Mouse (Mus musculus): ENCODE measurements at regions not wholly inside any gene's neighbourhood (a gene's known extent, or its start where the extent isn't known, plus 50 kb on each side); places are given as distances from the start of the nearest gene placed in this dataset.

DNA sequence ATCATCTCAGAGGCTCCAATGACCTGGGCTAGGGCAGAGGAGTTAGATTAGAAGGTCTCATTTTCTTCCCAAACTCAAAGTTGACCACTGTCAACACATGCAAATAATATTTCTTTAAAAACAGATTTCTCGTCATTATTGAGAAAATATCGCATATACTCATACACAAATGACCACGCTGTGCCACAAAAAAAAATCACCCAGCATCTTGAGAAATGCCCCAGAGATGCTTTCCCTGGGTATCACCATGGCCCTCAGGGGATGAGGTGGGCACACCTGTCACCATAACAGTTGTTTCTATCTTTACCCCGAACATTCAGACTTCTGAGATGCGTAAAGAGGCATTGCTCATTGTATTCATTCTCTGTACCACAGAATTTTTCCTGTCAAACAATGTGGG lies 134.4 kb upstream of the Foxq1 start:
- no peak for DNase-seq

- DNase-seq: no peak
Observed at GRCm38 (mm10) chr13:31423599-31423998, 132.3 kb upstream of the Foxq1 start.

DNA sequence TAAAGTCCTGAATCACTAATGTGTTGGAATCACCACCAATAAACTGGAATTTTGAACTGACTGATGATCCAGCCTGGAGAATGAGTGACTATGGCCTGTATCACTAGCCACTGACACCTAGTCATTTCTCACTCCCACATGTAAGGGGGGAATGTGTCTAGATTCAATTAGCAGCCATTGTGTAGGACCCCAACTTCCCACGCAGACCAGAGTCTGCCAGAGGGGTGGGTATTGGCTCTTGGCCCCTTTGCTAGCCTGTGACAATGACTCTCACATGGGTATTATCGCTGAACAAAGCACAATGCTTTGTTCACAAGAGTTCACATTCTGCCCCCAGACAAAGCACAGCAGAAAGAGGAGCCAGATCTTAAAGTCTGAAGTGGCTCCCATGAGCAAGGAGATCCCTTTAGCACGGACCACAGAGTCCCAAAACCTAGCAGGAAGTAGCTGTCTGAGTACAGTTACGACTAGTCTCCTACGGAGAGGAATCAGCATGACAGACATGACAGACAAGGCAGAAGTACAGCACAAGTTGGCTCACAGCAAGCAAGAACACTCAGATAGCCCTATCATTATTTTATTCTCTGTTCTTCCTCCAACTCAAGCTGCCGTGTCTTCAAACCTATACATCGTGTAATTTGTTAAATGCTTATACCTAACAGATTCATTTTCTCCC lies 130.0 kb upstream of the Foxq1 start:
- no peak for DNase-seq

GRCm38 (mm10) chr13:31436434-31436833 lies 119.5 kb upstream of the Foxq1 start:
- DNase-seq: no peak

DNA sequence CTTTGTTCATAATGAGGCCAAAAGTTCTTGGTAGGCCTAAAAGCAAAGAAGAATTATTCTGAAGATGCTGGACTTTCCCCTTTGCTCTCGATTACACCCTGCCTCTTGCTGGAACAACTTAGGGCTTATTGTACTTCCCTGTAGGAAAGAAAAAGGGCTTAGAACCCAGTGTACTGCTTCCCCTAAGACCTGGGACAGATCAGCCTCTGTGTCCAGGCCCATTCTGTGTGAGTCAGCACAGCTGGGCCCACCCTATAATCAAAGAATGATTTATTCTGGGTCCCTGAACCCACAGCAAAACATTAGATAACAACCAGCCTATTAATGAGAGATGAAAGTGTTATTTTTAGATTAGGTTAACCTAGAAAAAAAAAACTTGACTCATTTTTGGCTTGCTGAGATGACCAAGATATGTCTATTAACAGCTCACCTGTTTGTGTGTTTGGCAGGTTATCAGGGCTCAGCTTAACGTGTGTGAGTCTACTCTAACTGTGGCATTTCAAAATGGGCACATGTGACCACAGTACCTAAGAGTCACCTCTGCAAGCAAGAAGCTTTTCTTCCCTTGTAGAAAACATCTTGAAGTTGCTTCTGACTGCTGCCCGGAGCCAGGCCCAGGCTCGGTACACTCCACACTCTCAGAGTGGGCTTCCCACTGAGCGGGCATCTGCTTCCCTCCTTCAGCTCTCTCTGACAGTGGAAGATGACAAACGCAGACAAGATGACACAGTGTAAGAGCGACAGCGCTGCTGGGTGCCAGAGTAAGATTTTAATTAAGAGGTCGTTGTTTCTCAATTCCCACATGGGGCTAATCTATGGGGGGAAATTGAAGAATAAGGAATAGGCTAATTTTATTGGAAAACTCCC lies 115.9 kb upstream of the Foxq1 start:
- DNase-seq: no peak

GRCm38 (mm10) chr13:31458883-31459282 lies 97.1 kb upstream of the Foxq1 start:
- DNase-seq: no peak

GRCm38 (mm10) chr13:31465141-31465540 lies 90.8 kb upstream of the Foxq1 start:
- no peak for DNase-seq

- DNase-seq: no peak
Observed at GRCm38 (mm10) chr13:31465711-31466110, 90.2 kb upstream of the Foxq1 start.

- DNase-seq: no peak
Observed at GRCm38 (mm10) chr13:31468131-31468530, 87.8 kb upstream of the Foxq1 start.

- DNase-seq: no peak
Observed at GRCm38 (mm10) chr13:31468983-31469382, 87.0 kb upstream of the Foxq1 start.

- no peak for DNase-seq
Observed at GRCm38 (mm10) chr13:31472366-31472765, 83.6 kb upstream of the Foxq1 start.

DNA sequence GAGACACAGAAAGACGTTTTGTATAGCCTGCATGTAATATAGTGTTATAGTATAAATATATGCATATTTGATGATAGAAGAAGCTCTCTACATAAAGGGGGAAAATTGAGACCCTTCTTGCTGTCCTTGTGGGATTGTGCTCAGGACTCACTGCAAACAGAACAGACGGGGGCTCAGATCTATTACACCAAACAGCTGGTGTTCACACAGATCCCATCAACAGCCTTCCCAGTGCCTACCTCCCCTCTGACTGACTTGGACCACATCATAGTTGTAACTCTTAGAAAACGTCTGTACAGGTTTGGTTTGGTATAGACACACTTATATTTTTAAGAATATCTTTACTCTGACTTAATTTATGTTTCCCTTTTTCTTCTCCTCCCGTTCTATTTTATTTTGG lies 83.1 kb upstream of the Foxq1 start:
- DNase-seq: no peak

DNA sequence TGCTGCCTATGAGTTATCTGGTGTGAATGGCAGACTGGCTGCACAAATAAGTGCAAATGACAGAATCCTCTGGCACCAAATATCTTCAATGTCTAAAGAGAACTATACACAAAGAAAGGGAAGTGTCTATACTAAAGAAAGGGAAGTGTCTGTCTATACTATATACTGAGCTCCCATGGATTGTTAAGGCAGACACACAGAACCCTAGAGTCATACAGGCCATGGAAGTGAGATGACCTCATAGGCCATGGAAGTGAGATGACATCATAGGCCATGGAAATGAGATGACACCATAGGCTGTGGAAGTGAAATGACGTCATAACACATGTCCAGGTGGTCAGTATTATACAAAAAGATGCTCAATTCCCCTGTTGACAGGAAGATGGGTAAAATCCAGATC lies 82.7 kb upstream of the Foxq1 start:
- no peak for DNase-seq

GRCm38 (mm10) chr13:31475845-31476244 lies 80.1 kb upstream of the Foxq1 start:
- no peak for DNase-seq

DNA sequence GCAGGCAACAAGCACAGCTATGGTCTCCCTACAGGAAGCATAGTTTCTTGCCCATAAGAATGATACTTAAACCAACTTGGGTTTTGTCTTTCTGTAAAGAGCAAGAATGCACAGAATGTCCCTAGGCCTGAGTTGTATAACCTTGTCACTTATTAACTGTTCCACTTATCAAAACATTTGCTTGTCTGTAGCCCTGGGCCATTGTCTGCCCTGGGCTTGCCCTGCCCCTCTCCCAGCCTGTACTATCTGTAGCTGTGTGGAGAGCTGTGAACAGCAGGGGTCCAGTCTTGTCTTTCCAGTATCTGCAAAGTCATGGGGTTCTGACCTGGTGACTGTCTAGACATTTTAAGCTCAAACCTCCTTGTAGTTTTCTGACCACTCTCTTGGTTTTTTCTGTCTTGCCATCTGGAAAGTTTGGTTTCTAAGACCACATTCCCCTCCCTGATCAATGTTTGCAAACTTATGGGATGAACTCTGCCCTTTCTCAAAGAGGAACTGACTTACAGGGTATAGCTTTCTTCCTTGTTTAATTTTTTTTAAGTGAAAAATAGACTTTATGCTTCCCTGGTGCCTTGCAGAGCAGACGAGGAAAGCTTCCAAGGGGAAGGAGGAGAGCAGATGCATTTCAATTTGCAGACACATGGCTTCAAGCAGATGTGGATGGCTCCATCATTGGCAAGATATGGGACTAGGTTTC lies 78.6 kb upstream of the Foxq1 start:
- no peak for DNase-seq

GRCm38 (mm10) chr13:31481105-31481844 lies 74.7 kb upstream of the Foxq1 start:
- no peak for DNase-seq

- no peak for DNase-seq
Observed at GRCm38 (mm10) chr13:31486373-31486772, 69.6 kb upstream of the Foxq1 start.

DNA sequence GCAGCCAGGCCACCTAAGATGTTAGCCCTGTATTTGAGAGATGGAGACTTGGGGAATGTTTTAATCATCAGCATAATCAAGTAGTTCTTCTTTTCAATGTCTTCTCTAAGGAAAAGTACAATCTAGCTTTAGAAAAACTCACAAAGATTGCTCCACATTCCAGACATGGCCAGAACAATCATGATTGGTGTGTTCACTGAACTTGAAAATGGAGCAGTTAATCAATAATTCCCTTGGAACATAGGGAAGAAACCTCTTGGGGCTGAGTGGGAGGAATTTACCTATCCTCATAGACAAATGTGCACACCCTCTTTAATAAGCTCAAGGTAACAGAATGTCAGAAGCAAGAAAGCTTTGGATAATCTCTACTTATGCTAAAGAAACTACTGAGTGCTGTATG lies 67.7 kb upstream of the Foxq1 start:
- DNase-seq: no peak

GRCm38 (mm10) chr13:31503191-31503590 lies 52.7 kb upstream of the Foxq1 start:
- peak; percentile 3 to 12 for DNase-seq

- DNase-seq: no peak
Observed at GRCm38 (mm10) chr13:31503832-31504231, 52.1 kb upstream of the Foxq1 start.

GRCm38 (mm10) chr13:31504316-31504715 lies 51.6 kb upstream of the Foxq1 start:
- DNase-seq: peak in 1 of 2 experiments; percentile 3

DNA sequence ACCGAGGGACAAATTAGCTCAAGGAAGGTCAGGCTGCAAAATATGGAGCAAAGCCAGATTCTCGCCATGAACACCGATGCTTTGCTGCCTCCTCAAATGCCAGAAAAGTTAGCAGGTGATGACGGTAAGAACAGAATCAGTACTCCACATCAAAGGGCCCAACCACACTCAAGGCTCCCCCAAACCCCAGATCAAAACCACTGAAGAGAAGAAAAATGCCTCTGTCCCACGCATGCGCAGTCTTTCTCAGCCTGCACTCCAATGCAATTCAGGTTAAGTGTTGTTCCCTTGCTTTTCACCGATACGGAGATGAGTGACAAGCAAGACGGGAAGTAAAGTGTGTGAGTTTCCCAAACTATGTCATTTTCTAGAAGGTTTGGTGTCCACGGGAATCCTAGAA lies 50.5 kb upstream of the Foxq1 start:
- DNase-seq: peak; percentile 46 to 67

Data from thymus, postnatal 36 days (tissue).